Mouse (Mus musculus): ENCODE results near the gene Vmn1r130. TPM values are rescaled to one million over a fixed set of nuclear protein-coding genes. Genes with fewer than 3 reads are reported as not detected.
"Not testable (repeated sequence)": the region's sequence is repeated elsewhere in the genome, so short reads cannot be mapped to it uniquely, and the experiment has no call there.

Vmn1r130 gene
- not detected in 2 replicates for polyA plus RNA-seq (2014; fragmentation: Nextera tagmentation; extraction: Ambion mirVana)

DNA sequence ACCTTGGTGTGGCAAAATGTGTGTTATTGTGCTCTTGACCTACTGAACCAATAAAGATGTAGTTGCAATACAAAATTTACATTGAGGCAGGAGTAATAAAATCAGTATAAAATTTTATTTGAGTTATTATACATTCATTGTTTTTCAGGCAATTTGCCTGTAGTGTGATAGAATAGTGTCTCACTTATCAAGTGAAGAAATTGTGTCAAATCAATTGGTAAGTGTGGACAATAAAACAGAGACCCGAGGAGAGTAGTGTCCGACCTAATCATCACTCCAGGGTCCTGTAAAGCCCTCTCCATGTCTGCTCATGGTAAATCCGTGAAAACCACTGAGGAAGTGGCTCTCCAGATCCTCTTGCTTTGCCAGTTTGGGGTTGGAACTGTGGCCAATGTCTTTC, at the start of gene Vmn1r130:
Gene Vmn1r130, plus strand, starts transcription at position 301 of the 400 bp plus-strand sequence.
- H3K4me2 ChIP-seq; H3K36me3 ChIP-seq (ENCODE audit: control insufficient read depth, insufficient read depth, low read length); DNase-seq (ENCODE audit: low spot score); H3K9me3 ChIP-seq (ENCODE audit: control insufficient read depth, low read length); H3K27ac ChIP-seq (ENCODE audit: low read depth, low read length); ATAC-seq (replicated peaks; ENCODE audit: low FRiP score); H3K4me3 ChIP-seq (ENCODE audit: low read depth, low read length); H3K4me1 ChIP-seq (replicated peaks; ENCODE audit: control insufficient read depth, insufficient read depth, low read length); H3K27me3 ChIP-seq (replicated peaks; ENCODE audit: control insufficient read depth, insufficient read depth, low read length); H3K9ac ChIP-seq (ENCODE audit: low read depth, low read length): not testable (repeated sequence)
- no CpG with 5 or more reads among the region's 3 CpGs for WGBS

GRCm38 (mm10) chr7:21545990-21546389, 34.4 kb downstream of the Vmn1r130 start, which contains the start of gene Vmn1r131:
Gene Vmn1r131 (minus strand): TSS chr7:21546090.
- not testable (repeated sequence) for ATAC-seq (replicated peaks; ENCODE audit: low FRiP score); H3K27me3 ChIP-seq (replicated peaks; ENCODE audit: control insufficient read depth, insufficient read depth, low read length)
- no CpG with 5 or more reads among the region's 2 CpGs for WGBS

More at GRCm38 (mm10) chr7:21545990-21546389, 34.4 kb downstream of the Vmn1r130 start, which contains the start of gene Vmn1r131:
- not testable (repeated sequence) for H3K9ac ChIP-seq (ENCODE audit: low read depth, low read length); H3K4me2 ChIP-seq; DNase-seq (ENCODE audit: low spot score); H3K36me3 ChIP-seq (ENCODE audit: control insufficient read depth, insufficient read depth, low read length); H3K4me1 ChIP-seq (replicated peaks; ENCODE audit: control insufficient read depth, insufficient read depth, low read length); H3K9me3 ChIP-seq (ENCODE audit: control insufficient read depth, low read length); H3K4me3 ChIP-seq (ENCODE audit: low read depth, low read length); H3K27ac ChIP-seq (ENCODE audit: low read depth, low read length)

Other genes with a start within 250 kb of the Vmn1r130 start
- gene Vmn1r125, start 239.6 kb upstream of the Vmn1r130 start, polyA plus RNA-seq (2014; fragmentation: Nextera tagmentation; extraction: Ambion mirVana), result not detected in 2 replicates
- not detected in 2 replicates for gene Vmn1r126, start 210.3 kb upstream of the Vmn1r130 start, polyA plus RNA-seq (2014; fragmentation: Nextera tagmentation; extraction: Ambion mirVana)
- gene Vmn1r127, start 191.9 kb upstream of the Vmn1r130 start, polyA plus RNA-seq (2014; fragmentation: Nextera tagmentation; extraction: Ambion mirVana), result not detected in 2 replicates
- gene Vmn1r128, start 162.4 kb upstream of the Vmn1r130 start, polyA plus RNA-seq (2014; fragmentation: Nextera tagmentation; extraction: Ambion mirVana), result not detected in 2 replicates
- gene Vmn1r129, start 150.5 kb upstream of the Vmn1r130 start, polyA plus RNA-seq (2014; fragmentation: Nextera tagmentation; extraction: Ambion mirVana), result not detected in 2 replicates
- not detected in 2 replicates for gene Gm6882, start 79.0 kb upstream of the Vmn1r130 start, polyA plus RNA-seq (2014; fragmentation: Nextera tagmentation; extraction: Ambion mirVana)
- not detected in 2 replicates for gene Vmn1r131, start 34.3 kb downstream of the Vmn1r130 start, polyA plus RNA-seq (2014; fragmentation: Nextera tagmentation; extraction: Ambion mirVana)
- not detected in 2 replicates for gene Vmn1r132, start 102.3 kb downstream of the Vmn1r130 start, polyA plus RNA-seq (2014; fragmentation: Nextera tagmentation; extraction: Ambion mirVana)
- gene Gm4175, start 249.7 kb downstream of the Vmn1r130 start, polyA plus RNA-seq (2014; fragmentation: Nextera tagmentation; extraction: Ambion mirVana), result not detected in 2 replicates